15 mouse cellular contexts compared by ENCODE assay signal in the genomic region with DNA sequence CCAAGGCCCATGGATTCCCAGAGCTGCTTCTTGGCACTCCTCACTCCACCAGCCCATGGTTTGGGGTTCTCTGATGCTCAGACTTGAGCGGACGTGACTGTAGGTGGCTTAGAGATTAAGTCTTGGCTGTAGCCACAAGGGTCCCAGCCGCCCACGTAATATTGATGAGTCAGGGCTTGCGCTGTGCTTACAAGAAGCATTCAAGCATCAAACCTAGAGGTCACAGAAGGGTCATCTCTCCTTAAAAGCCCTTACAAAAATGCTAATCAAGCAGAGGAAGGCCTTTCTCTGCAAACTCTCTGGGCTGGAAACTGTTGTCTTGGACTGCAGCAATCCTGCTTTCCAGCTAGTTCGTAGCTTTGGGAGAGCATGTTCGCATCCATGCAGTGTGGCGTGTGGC.
DNase-seq lines count a peak whose midpoint lies in the region; ATAC-seq and TF ChIP-seq lines count a peak whose summit lies in the region.
"Had no signal": no experiment of that assay in that cellular context is flagged by ENCODE, and none has a peak within 500 bp of the region (broad histone marks: within the 10 kb centered on the region; RNA-seq: fewer than 3 reads in every experiment).

No protein-coding gene starts in this region.

- no peak for ATAC-seq in hindbrain, postnatal 0 days
- ATAC-seq: forebrain, embryonic 16.5 days had no signal

- peaks cover 9% of the 10 kb centered on the region for H3K4me1 ChIP-seq in hindbrain, embryonic 10.5 days (replicated peaks)
- no peaks in the 10 kb centered on the region for H3K4me1 ChIP-seq in hindbrain, postnatal 0 days (ENCODE audit: insufficient read depth, low read length)
- H3K4me1 ChIP-seq: liver, embryonic 15.5 days; midbrain, embryonic 12.5 days had no signal

- DNase-seq in hindbrain, embryonic 10.5 days (ENCODE audit: low spot score) = peak; percentile 20
- no peak for DNase-seq in hindbrain, postnatal 0 days (ENCODE audit: low spot score)
- DNase-seq in ZHBTc4 (ENCODE audit: low read depth, low spot score) = peak; percentile 18
- peak; percentile 83 for DNase-seq in kidney, adult 9 months
- peak; percentile 43 for DNase-seq in mesoderm, embryonic 11.5 days (ENCODE audit: low read depth, low spot score)
- DNase-seq in liver = no peak
- no peak for DNase-seq in thymus, postnatal 10 days (ENCODE audit: low spot score in 2 of 2)
- DNase-seq in adrenal gland, postnatal 4 days (ENCODE audit: low spot score in 2 of 2) = no peak
- DNase-seq: B cell, adult 2 months; gastrocnemius, adult 2 months; heart, postnatal 36 days had no signal

- no peaks in the 10 kb centered on the region for H3K9me3 ChIP-seq in hindbrain, embryonic 10.5 days
- H3K9me3 ChIP-seq in hindbrain, postnatal 0 days (ENCODE audit: low read length) = no peaks in the 10 kb centered on the region
- H3K9me3 ChIP-seq: embryonic facial prominence, embryonic 15.5 days; liver, embryonic 15.5 days; midbrain, embryonic 12.5 days had no signal

- no peak overlapping the region for H3K4me2 ChIP-seq in hindbrain, postnatal 0 days (ENCODE audit: low read depth, low read length)
- H3K4me2 ChIP-seq: embryonic facial prominence, embryonic 15.5 days; liver, embryonic 15.5 days; midbrain, embryonic 12.5 days had no signal

- WGBS in hindbrain, embryonic 10.5 days = 46% methylated on average over 8 of the region's 8 CpGs
- WGBS in hindbrain, postnatal 0 days = 49% methylated on average over 8 of the region's 8 CpGs

- TF ChIP-seq CTCF in hindbrain, postnatal 0 days (IDR thresholded peaks at IDR 0.05; ENCODE audit: low read depth) = no peak

- no peak overlapping the region for H3K9ac ChIP-seq in hindbrain, postnatal 0 days (replicated peaks; ENCODE audit: low read length)
- H3K9ac ChIP-seq: embryonic facial prominence, embryonic 15.5 days; liver, embryonic 15.5 days; midbrain, embryonic 12.5 days had no signal

- no peak overlapping the region for H3K27ac ChIP-seq in hindbrain, embryonic 10.5 days
- H3K27ac ChIP-seq in hindbrain, postnatal 0 days = no peak overlapping the region
- H3K27ac ChIP-seq: gastrocnemius, adult 2 months; liver, embryonic 15.5 days; midbrain, embryonic 12.5 days had no signal

- no peak overlapping the region for H3K4me3 ChIP-seq in hindbrain, embryonic 10.5 days
- H3K4me3 ChIP-seq in hindbrain, postnatal 0 days (ENCODE audit: low read length) = no peak overlapping the region
- H3K4me3 ChIP-seq: embryonic facial prominence, embryonic 15.5 days; gastrocnemius, adult 2 months; liver, embryonic 15.5 days; midbrain, embryonic 12.5 days had no signal

- H3K36me3 ChIP-seq in hindbrain, embryonic 10.5 days = no peaks in the 10 kb centered on the region
- no peaks in the 10 kb centered on the region for H3K36me3 ChIP-seq in hindbrain, postnatal 0 days (ENCODE audit: insufficient read depth, low read length)
- H3K36me3 ChIP-seq: embryonic facial prominence, embryonic 15.5 days; liver, embryonic 15.5 days; midbrain, embryonic 12.5 days had no signal

- H3K27me3 ChIP-seq in hindbrain, embryonic 10.5 days (ENCODE audit: insufficient read depth, poor library complexity, severe bottlenecking) = no peaks in the 10 kb centered on the region
- H3K27me3 ChIP-seq in hindbrain, postnatal 0 days (ENCODE audit: insufficient read depth, low read length) = no peaks in the 10 kb centered on the region
- H3K27me3 ChIP-seq: embryonic facial prominence, embryonic 15.5 days; liver, embryonic 15.5 days; midbrain, embryonic 12.5 days had no signal

Comparison
In these comparisons a context has a peak if more than half of its experiments do, and no peak if none do; other contexts are left out.
1. DNase-seq: peak in hindbrain, embryonic 10.5 days (single experiment), ZHBTc4 (single experiment), kidney, adult 9 months (single experiment) and mesoderm, embryonic 11.5 days (single experiment); none in hindbrain, postnatal 0 days (single experiment), liver (single experiment), thymus, postnatal 10 days (0 of 2) and adrenal gland, postnatal 4 days (0 of 2).